Mouse (Mus musculus) myocyte (in vitro differentiated cells): Measurements from ENCODE around the gene Prpf4.

Experiments used
- POLR2A ChIP-seq: IDR thresholded peaks from one replicate; pipeline ENCODE4 v1.6.1; 2011; ENCODE audit warnings: low read depth, mild to moderate bottlenecking, control low read depth, moderate library complexity; ENCODE audit not compliant: insufficient read length
- USF1 ChIP-seq: IDR thresholded peaks from one replicate; pipeline ENCODE4 v1.6.1; 2011; ENCODE audit warnings: low read depth, mild to moderate bottlenecking, control low read depth, moderate library complexity

GRCm38 (mm10) chr4:62389592-62390512, 18.7 kb upstream of the Prpf4 start:
- no peak for TF ChIP-seq POLR2A
- TF ChIP-seq USF1: no peak
